Mouse (Mus musculus): ENCODE data around the gene Med15. TPM values are rescaled to one million over a fixed set of nuclear protein-coding genes. Genes with fewer than 3 reads are reported as not detected.

Gene Med15
- polyA plus RNA-seq, 1 experiment from 2014 or later = 45.1 TPM

DNA sequence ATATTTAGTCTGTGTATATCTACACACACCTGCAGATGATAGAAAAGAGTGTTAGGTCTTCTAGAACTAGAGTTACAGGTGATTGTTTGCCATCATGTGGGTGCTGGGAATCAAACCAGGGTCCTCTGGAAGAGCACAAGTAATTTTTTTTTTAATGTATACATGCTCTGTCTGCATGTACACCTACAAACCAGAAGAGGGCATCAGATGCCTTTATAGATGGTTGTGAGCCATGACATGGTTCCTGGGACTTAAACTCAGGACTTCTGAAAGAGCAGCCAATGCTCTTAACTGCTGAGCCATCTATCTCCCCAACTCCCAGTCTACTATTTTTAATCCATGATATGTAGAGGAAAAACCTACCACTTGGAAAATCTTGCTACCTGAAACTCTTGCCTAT is 2.7 kb downstream of the Med15 start:
- peaks cover 9% of the 10 kb centered on the region; the same call in 1 of the 2 replicates for H3K27me3 ChIP-seq
- no peak overlapping the region for H3K27ac ChIP-seq
- no peak overlapping the region for H3K4me2 ChIP-seq
- no peaks in the 10 kb centered on the region for H3K9me3 ChIP-seq
- H3K36me3 ChIP-seq (replicated peaks) = no peaks in the 10 kb centered on the region
- peaks cover 8% of the 10 kb centered on the region; the same call in 1 of the 2 replicates for H3K4me1 ChIP-seq
- no peak overlapping the region for H3K4me3 ChIP-seq (replicated peaks)
- no peak for ATAC-seq (ENCODE audit: low FRiP score)
- H3K9ac ChIP-seq = no peak overlapping the region

DNA sequence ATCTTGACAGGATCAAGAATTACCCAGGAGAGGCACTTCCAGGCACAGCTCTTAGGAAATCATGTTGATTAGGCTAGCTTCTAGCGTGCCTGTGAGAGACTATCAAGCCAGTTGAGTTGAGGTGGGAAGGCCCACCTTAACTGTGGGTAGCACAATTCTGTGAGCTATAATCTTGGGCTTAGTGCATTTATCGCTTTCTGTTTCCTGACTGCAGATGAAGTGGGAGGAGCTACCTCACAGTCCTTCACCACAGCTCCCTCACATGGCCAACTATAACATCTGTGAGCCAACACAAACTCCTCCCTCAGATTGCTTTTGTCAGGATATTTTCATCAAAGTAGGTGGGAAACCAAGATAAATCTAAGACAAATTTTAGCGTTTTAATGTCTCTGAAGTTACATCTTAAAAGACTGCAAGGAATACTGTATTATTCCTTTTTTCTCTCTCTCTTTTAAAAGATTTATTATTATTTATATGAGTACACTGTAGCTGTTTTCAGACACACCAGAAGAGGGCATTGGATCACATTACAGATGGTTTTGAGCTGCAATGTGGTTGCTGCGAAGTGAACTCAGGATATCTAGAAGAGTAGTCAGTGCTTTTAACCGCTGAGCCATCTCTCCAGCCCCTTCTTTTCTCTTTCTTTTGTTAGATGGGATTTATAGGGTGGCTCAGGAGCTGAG is 5.4 kb downstream of the Med15 start:
- H3K36me3 ChIP-seq (replicated peaks) = no peaks in the 10 kb centered on the region
- no peak for ATAC-seq (ENCODE audit: low FRiP score)
- 0 out of 2 replicates have a peak overlapping the region, but pooled peaks have one; percentile 19 for H3K4me2 ChIP-seq
- H3K27me3 ChIP-seq = no peaks in the 10 kb centered on the region
- no peaks in the 10 kb centered on the region for H3K9me3 ChIP-seq
- 17% methylated on average over 5 of the region's 5 CpGs for WGBS
- H3K9ac ChIP-seq = no peak overlapping the region
- no peak overlapping the region for H3K27ac ChIP-seq
- no peak overlapping the region for H3K4me3 ChIP-seq (replicated peaks)
- peaks cover 10% of the 10 kb centered on the region; the same call in 1 of the 2 replicates for H3K4me1 ChIP-seq

DNA sequence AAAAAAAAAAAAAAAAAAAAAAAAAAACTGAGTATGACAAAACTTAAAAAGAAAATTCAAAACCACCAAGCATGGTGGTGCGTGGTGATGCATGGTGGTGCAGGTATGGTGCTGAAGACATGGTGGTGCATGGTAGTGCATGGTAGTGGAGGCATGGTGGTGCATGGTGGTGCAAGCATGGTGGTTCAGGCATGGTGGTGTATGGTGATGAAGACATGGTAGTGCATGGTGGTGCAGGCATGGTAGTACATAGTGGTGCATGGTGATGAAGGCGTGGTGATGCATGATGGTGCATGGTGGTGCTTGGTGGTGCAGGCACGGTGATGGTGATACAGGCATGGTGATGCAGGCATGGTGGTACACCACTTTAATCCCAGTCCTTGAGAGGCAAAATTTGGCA is 8.2 kb downstream of the Med15 start:
- Histone ChIP-seq H3K4me2 (no peak overlapping the region), H3K27ac (no peak overlapping the region), H3K9ac (no peak overlapping the region), H3K9me3 (no peaks in the 10 kb centered on the region), H3K36me3 (replicated peaks) (no peaks in the 10 kb centered on the region), H3K27me3 (no peaks in the 10 kb centered on the region), H3K4me3 (replicated peaks) (no peak overlapping the region), H3K4me1 (peaks cover 24% of the 10 kb centered on the region)
- ATAC-seq (ENCODE audit: low FRiP score) = no peak
- WGBS = 91% methylated on average over 3 of the region's 3 CpGs

DNA sequence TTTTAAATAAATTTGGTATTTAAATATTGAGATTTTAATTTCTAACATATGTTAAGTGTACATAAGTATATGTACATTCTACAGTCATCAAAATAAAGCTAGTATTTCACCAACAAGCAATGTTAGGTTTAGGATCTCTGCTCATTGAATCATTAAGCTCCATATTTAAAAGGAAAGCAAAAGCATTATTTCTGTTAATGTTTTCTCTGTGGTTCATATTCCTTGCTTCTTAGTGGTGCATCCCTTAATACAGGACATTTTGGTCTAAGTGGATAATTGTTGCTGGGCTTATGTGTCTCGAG is 9.4 kb downstream of the Med15 start:
- 88% methylated on average over 1 of the region's 1 CpGs for WGBS
- Histone ChIP-seq H3K9me3 (no peaks in the 10 kb centered on the region), H3K4me3 (replicated peaks) (no peak overlapping the region), H3K9ac (no peak overlapping the region), H3K4me1 (peaks cover 24% of the 10 kb centered on the region), H3K27ac (no peak overlapping the region), H3K27me3 (no peaks in the 10 kb centered on the region), H3K4me2 (no peak overlapping the region), H3K36me3 (replicated peaks) (no peaks in the 10 kb centered on the region)
- ATAC-seq (ENCODE audit: low FRiP score) = no peak

DNA sequence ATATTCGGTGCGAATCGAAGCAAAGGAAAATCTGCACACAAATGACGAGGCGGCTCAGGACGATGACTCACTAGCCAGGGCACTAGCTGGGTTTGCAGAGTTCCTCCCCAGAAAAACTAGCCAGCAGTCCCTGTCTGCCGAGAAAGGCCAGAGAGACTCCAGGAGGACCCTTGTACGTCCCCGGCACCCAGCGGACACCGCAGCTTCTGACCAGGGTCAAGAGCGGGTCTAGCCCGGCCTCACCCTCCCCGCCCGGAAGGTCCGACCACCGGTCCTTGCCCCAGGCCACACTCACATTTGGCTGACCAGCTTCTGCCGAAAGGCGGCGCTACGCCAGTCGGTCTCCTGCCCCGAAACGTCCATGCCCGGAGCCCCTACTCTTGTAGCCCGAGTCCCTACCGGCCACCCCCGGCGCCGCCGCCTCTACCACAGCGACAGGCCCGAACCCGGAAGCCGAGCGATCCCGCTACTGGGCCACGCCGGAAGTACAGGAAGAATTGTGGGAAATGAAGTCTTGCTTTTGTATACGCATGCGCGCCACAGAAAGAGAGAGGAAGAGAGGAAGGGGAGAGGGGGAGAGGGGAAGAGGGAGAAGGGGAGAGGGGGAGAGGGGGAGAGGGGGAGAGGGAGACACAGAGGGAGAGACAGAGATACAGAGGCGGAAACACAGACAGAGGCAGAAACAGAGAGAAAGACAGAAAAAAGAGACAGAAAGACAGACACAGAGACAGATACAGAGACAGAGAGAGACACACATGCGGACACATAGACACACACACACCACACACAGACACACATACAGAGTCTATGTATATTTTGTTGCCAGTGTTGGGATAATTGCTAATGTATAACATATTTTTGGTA is 10.0 kb downstream of the Med15 start:
- peak; percentile 91 for ATAC-seq (ENCODE audit: low FRiP score)
- H3K4me3 ChIP-seq (replicated peaks) = peak overlapping the region; percentile 93
- no peaks in the 10 kb centered on the region for H3K36me3 ChIP-seq (replicated peaks)
- H3K4me2 ChIP-seq = peak overlapping the region; percentile 76
- WGBS = 2% methylated on average over 44 of the region's 44 CpGs
- peak overlapping the region; percentile 75 for H3K27ac ChIP-seq
- H3K9ac ChIP-seq = peak overlapping the region; percentile 82
- no peaks in the 10 kb centered on the region for H3K9me3 ChIP-seq
- no peaks in the 10 kb centered on the region for H3K27me3 ChIP-seq
- H3K4me1 ChIP-seq = peaks cover 23% of the 10 kb centered on the region

DNA sequence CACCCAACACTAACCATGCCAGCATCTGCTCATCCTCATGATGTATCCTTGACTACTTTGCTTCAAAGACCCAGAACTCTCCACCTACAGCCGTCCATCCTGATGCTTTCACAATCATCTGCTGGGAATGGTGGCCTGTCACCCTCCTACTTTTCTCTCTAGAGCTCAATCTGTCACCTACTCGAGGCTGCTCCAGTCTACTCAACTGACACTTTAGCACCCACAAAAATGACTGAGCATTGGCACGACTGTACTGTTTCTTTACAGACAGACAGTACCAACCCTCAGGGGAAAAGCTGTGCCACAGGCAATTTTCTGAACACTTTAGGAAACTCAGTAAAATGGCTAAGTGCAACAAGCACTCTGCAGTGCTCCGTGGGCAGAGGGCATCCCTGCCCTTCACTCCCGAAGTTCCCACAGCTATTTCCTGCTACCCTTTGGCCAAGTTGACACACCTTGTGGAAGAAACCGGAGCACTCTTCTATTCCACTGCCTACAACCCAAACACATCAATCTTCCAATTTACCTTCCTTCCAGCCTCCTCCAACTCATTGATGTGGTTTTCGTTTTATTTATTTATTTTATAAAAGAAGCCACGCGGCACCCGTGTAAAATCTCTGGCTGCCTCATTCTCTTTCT is 10.8 kb downstream of the Med15 start:
- no peak for ATAC-seq (ENCODE audit: low FRiP score)
- peaks cover 18% of the 10 kb centered on the region for H3K4me1 ChIP-seq
- peak overlapping the region; percentile 93 for H3K4me3 ChIP-seq (replicated peaks)
- H3K27me3 ChIP-seq = no peaks in the 10 kb centered on the region
- H3K27ac ChIP-seq = peak overlapping the region; percentile 75
- no peaks in the 10 kb centered on the region for H3K9me3 ChIP-seq
- WGBS = 12% methylated on average over 10 of the region's 10 CpGs
- H3K36me3 ChIP-seq (replicated peaks) = no peaks in the 10 kb centered on the region
- H3K9ac ChIP-seq = peak overlapping the region; percentile 82
- peak overlapping the region; percentile 76 for H3K4me2 ChIP-seq

DNA sequence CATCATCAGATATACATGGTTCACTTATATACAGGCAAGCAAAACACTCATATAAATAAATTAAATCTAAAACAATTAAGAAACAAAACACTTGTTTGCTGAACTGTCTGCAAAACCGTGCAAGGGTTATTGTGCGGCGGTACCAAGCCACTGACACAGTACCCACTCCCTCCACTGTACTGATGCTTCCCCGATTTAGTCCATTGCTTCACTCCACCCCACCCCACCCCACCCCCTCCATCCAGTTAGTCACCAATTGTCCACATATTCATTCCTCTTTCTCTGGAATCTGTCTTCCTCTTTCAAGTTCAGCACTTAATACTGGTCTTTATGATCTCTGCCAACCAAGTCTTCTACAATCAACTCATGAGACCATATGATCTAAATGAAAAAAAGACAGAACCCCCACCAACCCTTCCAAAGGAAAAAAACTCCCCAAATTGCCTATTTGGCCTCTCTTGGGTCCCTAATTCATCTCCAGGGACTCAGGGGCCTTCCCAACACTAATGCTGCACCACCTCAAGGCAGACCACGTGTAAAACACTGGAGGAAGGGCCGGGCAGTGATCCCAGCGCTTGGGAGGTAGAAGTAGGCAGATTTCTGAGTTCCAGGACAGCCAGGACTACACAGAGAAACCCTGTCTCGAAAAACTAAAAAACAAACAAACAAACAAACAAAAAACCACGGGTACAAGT is 11.4 kb downstream of the Med15 start:
- H3K27ac ChIP-seq = no peak overlapping the region
- peak overlapping the region; percentile 93 for H3K4me3 ChIP-seq (replicated peaks)
- peak overlapping the region; percentile 82 for H3K9ac ChIP-seq
- H3K27me3 ChIP-seq = no peaks in the 10 kb centered on the region
- peaks cover 16% of the 10 kb centered on the region for H3K4me1 ChIP-seq
- ATAC-seq (ENCODE audit: low FRiP score) = no peak
- no peaks in the 10 kb centered on the region for H3K36me3 ChIP-seq (replicated peaks)
- no peaks in the 10 kb centered on the region for H3K9me3 ChIP-seq
- WGBS = 72% methylated on average over 9 of the region's 9 CpGs
- peak overlapping the region; percentile 76 for H3K4me2 ChIP-seq

DNA sequence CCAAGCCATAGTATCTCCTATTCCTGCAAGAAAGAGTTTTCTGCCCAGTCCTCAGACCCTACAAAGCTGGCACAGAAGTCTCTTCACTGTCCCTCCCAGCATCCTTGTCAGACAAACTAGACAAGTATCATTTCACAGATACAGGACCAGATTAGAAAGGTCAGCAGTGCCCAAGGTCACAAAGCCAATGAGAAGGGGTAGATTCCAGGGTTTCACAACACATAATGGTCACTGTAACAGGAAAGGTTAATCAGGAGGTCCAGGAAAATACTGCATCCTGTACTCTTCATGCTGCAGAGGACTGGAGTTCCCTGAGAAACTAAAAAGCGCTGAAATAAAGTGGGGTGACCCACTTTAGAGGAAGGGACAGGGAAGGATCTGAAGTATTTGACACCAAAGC is 14.9 kb downstream of the Med15 start:
- Histone ChIP-seq H3K4me1 (peaks cover 14% of the 10 kb centered on the region), H3K27me3 (no peaks in the 10 kb centered on the region)

DNA sequence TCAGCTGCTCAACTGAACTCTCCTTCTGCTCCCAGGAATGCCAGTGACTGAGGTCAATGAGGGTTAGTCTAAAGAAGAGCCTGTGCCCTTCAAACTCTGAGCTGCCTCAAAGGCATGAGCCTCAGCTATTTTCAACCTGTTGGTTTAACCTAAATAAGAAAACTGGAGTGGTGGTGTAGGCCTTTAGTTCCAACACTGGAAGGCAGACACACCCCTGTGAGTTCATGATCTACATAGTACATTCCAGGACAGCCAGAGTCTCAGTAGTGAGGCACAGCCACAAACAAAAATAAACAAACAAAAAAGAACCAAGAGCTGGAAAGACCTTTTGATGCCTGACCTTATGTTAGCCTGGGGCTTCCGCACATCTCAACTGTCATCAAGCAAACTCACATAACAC is 25.1 kb downstream of the Med15 start:
- Histone ChIP-seq H3K9me3 (no peaks in the 10 kb centered on the region), H3K9ac (no peak overlapping the region), H3K4me1 (no peaks in the 10 kb centered on the region), H3K4me2 (no peak overlapping the region), H3K27me3 (no peaks in the 10 kb centered on the region), H3K4me3 (replicated peaks) (no peak overlapping the region), H3K27ac (no peak overlapping the region), H3K36me3 (replicated peaks) (peaks cover 15% of the 10 kb centered on the region)
- WGBS = 80% methylated on average over 1 of the region's 1 CpGs
- ATAC-seq (ENCODE audit: low FRiP score) = no peak

More for the DNA sequence above, 14.9 kb downstream of the Med15 start:
- no peak for ATAC-seq (ENCODE audit: low FRiP score)
- H3K4me2 ChIP-seq = no peak overlapping the region
- H3K36me3 ChIP-seq (replicated peaks) = no peaks in the 10 kb centered on the region
- no peak overlapping the region for H3K27ac ChIP-seq
- H3K4me3 ChIP-seq (replicated peaks) = no peak overlapping the region
- no peaks in the 10 kb centered on the region for H3K9me3 ChIP-seq
- WGBS = 89% methylated on average over 1 of the region's 1 CpGs
- H3K9ac ChIP-seq = no peak overlapping the region

DNA sequence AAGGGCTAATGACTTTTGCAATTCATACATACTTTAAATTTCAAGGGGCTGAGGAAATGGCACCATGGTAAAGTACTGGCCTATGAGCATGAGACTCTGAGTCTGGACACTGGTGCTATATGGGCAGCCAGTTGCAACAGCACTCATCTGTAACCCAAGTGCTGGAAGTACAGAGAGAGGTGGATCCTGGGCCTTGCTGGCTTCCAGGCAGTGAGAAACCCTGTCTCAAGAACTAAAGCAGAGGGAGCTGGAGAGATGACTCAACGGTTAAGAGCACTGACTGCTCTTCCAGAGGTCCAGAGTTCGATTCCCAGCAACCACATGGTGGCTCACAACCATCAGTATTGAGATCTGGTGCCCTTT is 31.7 kb downstream of the Med15 start:
- no peaks in the 10 kb centered on the region for H3K27me3 ChIP-seq
- peaks cover 37% of the 10 kb centered on the region for H3K36me3 ChIP-seq (replicated peaks)
- H3K27ac ChIP-seq = no peak overlapping the region
- ATAC-seq (ENCODE audit: low FRiP score) = no peak
- no peaks in the 10 kb centered on the region for H3K9me3 ChIP-seq
- H3K9ac ChIP-seq = no peak overlapping the region
- no peak overlapping the region for H3K4me2 ChIP-seq
- 89% methylated on average over 2 of the region's 2 CpGs for WGBS
- H3K4me3 ChIP-seq (replicated peaks) = no peak overlapping the region
- no peaks in the 10 kb centered on the region for H3K4me1 ChIP-seq

DNA sequence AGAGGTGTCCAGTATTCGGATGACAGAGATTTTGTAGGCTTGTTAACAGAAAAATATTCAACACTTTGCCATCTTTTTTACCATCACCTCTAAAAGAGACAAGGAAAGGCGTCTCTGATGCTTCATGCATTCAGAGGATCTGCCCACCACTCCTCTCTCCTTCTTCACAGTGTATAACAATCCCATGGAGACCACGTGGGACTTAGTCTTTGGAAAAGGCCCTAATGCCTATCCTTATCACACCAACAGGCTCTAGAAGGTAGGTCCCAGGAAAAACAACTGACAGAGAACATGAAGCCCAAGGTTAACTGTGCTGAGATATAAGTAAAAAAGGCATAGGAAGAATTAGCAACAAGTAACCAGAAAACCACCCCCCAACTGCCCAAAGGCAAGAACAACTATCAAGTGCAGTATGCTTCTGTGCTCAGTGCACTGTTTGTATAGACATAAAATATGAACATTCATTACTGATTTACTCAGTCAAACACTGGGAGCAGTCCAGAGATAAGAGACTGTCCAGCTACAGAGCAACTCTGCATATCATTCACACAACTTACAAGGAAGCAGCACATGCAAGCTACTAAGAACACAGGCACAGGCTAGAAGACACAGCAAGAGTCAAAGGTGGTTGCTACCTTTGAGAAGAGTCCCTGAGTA is 32.2 kb downstream of the Med15 start:
- H3K4me3 ChIP-seq (replicated peaks) = no peak overlapping the region
- H3K27ac ChIP-seq = no peak overlapping the region
- H3K9ac ChIP-seq = no peak overlapping the region
- no peaks in the 10 kb centered on the region for H3K9me3 ChIP-seq
- H3K27me3 ChIP-seq = no peaks in the 10 kb centered on the region
- no peak for ATAC-seq (ENCODE audit: low FRiP score)
- H3K4me1 ChIP-seq = no peaks in the 10 kb centered on the region
- 86% methylated on average over 3 of the region's 3 CpGs for WGBS
- H3K36me3 ChIP-seq (replicated peaks) = peaks cover 40% of the 10 kb centered on the region
- H3K4me2 ChIP-seq = no peak overlapping the region

DNA sequence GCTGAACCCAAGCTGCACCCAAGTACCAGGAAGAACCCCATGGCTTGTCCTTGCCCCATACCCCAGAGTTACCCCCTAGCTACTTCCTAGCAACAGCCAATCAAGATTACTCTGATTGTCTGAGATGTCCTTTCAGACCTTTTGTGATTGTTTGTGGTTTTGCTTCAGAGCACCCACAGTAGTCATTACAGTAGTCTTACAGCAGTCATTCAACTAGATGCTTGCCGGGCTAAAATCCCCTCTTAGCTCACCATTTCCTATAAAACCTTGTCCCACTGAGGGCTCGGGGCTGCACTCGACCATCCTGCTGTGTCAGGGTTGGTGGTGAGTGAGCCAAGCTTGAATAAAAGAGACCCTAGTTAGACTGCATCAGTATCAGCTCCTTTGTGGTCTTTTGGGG is 37.8 kb downstream of the Med15 start:
- 90% methylated on average over 3 of the region's 3 CpGs for WGBS
- H3K27ac ChIP-seq = no peak overlapping the region
- no peak overlapping the region for H3K4me3 ChIP-seq (replicated peaks)
- H3K36me3 ChIP-seq (replicated peaks) = peaks cover 49% of the 10 kb centered on the region
- no peaks in the 10 kb centered on the region for H3K9me3 ChIP-seq
- H3K4me2 ChIP-seq = no peak overlapping the region
- no peaks in the 10 kb centered on the region for H3K27me3 ChIP-seq
- no peak overlapping the region for H3K9ac ChIP-seq
- no peak for ATAC-seq (ENCODE audit: low FRiP score)
- H3K4me1 ChIP-seq = no peaks in the 10 kb centered on the region

Measured in forebrain, embryonic 12.5 days (tissue).